Comparison of ENCODE assay signal across 28 mouse cellular contexts in genomic region chr15:88704284-88704683, GRCm38 (mm10). TPM values are rescaled to one million over a fixed set of nuclear protein-coding genes. Genes with fewer than 3 reads are reported as not detected.
DNase-seq lines count a peak whose midpoint lies in the region; ATAC-seq and TF ChIP-seq lines count a peak whose summit lies in the region.
"Had no signal": no experiment of that assay in that cellular context is flagged by ENCODE, and none has a peak within 500 bp of the region (broad histone marks: within the 10 kb centered on the region; RNA-seq: fewer than 3 reads in every experiment).

No protein-coding gene starts in this region.

- TF ChIP-seq EP300 in liver, postnatal 0 days (IDR thresholded peaks at IDR 0.05; ENCODE audit: low read depth) = no peak

- ATAC-seq in intestine, postnatal 0 days = no peak
- ATAC-seq in intestine, embryonic 16.5 days = no peak
- ATAC-seq in kidney, embryonic 16.5 days (ENCODE audit: low FRiP score, low TSS enrichment) = no peak
- no peak for ATAC-seq in kidney, embryonic 15.5 days (replicated peaks; ENCODE audit: low FRiP score)
- ATAC-seq in liver, postnatal 0 days = peak; percentile 74; the same call in 1 of the 2 replicates
- ATAC-seq: activated CD4-positive, CD25-positive, alpha-beta regulatory T cell, adult 4 months; forebrain, embryonic 15.5 days had no signal

- 48% methylated on average over 1 of the region's 1 CpGs for WGBS in intestine, postnatal 0 days
- 65% methylated on average over 1 of the region's 1 CpGs for WGBS in intestine, embryonic 16.5 days
- WGBS in kidney, embryonic 16.5 days = 57% methylated on average over 1 of the region's 1 CpGs
- 42% methylated on average over 1 of the region's 1 CpGs for WGBS in kidney, embryonic 15.5 days
- 62% methylated on average over 1 of the region's 1 CpGs for WGBS in liver, postnatal 0 days (ENCODE audit: insufficient replicate concordance)

- TF ChIP-seq CTCF in intestine, postnatal 0 days (IDR thresholded peaks at IDR 0.05; ENCODE audit: low read depth) = no peak
- TF ChIP-seq CTCF in liver, postnatal 0 days (IDR thresholded peaks at IDR 0.05; ENCODE audit: low read depth) = no peak

- peak; percentile 49 to 57 for DNase-seq in kidney, adult 8-10 months
- DNase-seq in kidney, postnatal 25 days = peak; percentile 42 to 72
- DNase-seq in liver, postnatal 0 days = no peak
- no peak for DNase-seq in liver
- DNase-seq: adrenal gland, adult 8-10 months; adrenal gland, postnatal 25 days; cerebellum, adult 11-12 months; cerebellum, adult 8-10 months; cerebellum, postnatal 10 days; cerebellum, postnatal 36 days; embryo, embryonic 11 days; gastrocnemius, postnatal 10 days; gastrocnemius, postnatal 36 days; heart, adult 2 months; heart, postnatal 14 days; heart, postnatal 4 days had no signal

- peak overlapping the region; percentile 35; the same call in 1 of the 2 replicates for H3K27ac ChIP-seq in intestine, postnatal 0 days (ENCODE audit: low read depth, low read length)
- H3K27ac ChIP-seq in intestine, embryonic 16.5 days (ENCODE audit: low read length) = no peak overlapping the region
- no peak overlapping the region for H3K27ac ChIP-seq in kidney, embryonic 16.5 days (ENCODE audit: low read length)
- no peak overlapping the region for H3K27ac ChIP-seq in kidney, embryonic 15.5 days
- H3K27ac ChIP-seq in liver, postnatal 0 days (ENCODE audit: low read depth) = peak overlapping the region; percentile 22; the same call in 1 of the 2 replicates
- H3K27ac ChIP-seq: embryonic facial prominence, embryonic 10.5 days; embryonic facial prominence, embryonic 13.5 days; forebrain, embryonic 12.5 days; forebrain, embryonic 15.5 days; heart, adult 2 months; heart, embryonic 10.5 days; heart, embryonic 13.5 days had no signal

- no peaks in the 10 kb centered on the region for H3K4me1 ChIP-seq in intestine, postnatal 0 days (replicated peaks; ENCODE audit: control insufficient read depth, insufficient read depth, low read length)
- no peaks in the 10 kb centered on the region for H3K4me1 ChIP-seq in intestine, embryonic 16.5 days (ENCODE audit: control insufficient read depth, insufficient read depth, low read length)
- H3K4me1 ChIP-seq in kidney, embryonic 16.5 days (ENCODE audit: insufficient read depth, low read length) = no peaks in the 10 kb centered on the region
- no peaks in the 10 kb centered on the region for H3K4me1 ChIP-seq in kidney, embryonic 15.5 days
- H3K4me1 ChIP-seq in liver, postnatal 0 days (ENCODE audit: insufficient read depth) = peaks cover 9% of the 10 kb centered on the region; the same call in 1 of the 2 replicates
- H3K4me1 ChIP-seq: embryonic facial prominence, embryonic 10.5 days; embryonic facial prominence, embryonic 13.5 days; forebrain, embryonic 12.5 days; heart, embryonic 10.5 days had no signal

- H3K9ac ChIP-seq in intestine, postnatal 0 days (ENCODE audit: low read depth, low read length) = no peak overlapping the region
- H3K9ac ChIP-seq in intestine, embryonic 16.5 days (ENCODE audit: low read depth, low read length) = no peak overlapping the region
- H3K9ac ChIP-seq in kidney, embryonic 16.5 days (replicated peaks; ENCODE audit: low read length) = no peak overlapping the region
- no peak overlapping the region for H3K9ac ChIP-seq in kidney, embryonic 15.5 days
- no peak overlapping the region for H3K9ac ChIP-seq in liver, postnatal 0 days (replicated peaks)
- H3K9ac ChIP-seq: embryonic facial prominence, embryonic 13.5 days; forebrain, embryonic 12.5 days; forebrain, embryonic 15.5 days; heart, embryonic 13.5 days had no signal

- no peaks in the 10 kb centered on the region for H3K27me3 ChIP-seq in intestine, postnatal 0 days (replicated peaks; ENCODE audit: control insufficient read depth, insufficient read depth, low read length)
- H3K27me3 ChIP-seq in intestine, embryonic 16.5 days (replicated peaks; ENCODE audit: control insufficient read depth, insufficient read depth, low read length) = no peaks in the 10 kb centered on the region
- no peaks in the 10 kb centered on the region for H3K27me3 ChIP-seq in kidney, embryonic 16.5 days (ENCODE audit: insufficient read depth, low read length)
- no peaks in the 10 kb centered on the region for H3K27me3 ChIP-seq in kidney, embryonic 15.5 days
- no peaks in the 10 kb centered on the region for H3K27me3 ChIP-seq in liver, postnatal 0 days (ENCODE audit: insufficient read depth, low read length)
- H3K27me3 ChIP-seq: embryonic facial prominence, embryonic 13.5 days; forebrain, embryonic 12.5 days; forebrain, embryonic 15.5 days; heart, embryonic 13.5 days had no signal

- no peaks in the 10 kb centered on the region for H3K9me3 ChIP-seq in intestine, postnatal 0 days (ENCODE audit: control insufficient read depth)
- no peaks in the 10 kb centered on the region for H3K9me3 ChIP-seq in intestine, embryonic 16.5 days (ENCODE audit: control insufficient read depth, low read length)
- H3K9me3 ChIP-seq in kidney, embryonic 16.5 days (ENCODE audit: low read length) = no peaks in the 10 kb centered on the region
- H3K9me3 ChIP-seq in kidney, embryonic 15.5 days (replicated peaks) = no peaks in the 10 kb centered on the region
- H3K9me3 ChIP-seq in liver, postnatal 0 days (ENCODE audit: low read length) = no peaks in the 10 kb centered on the region
- H3K9me3 ChIP-seq: embryonic facial prominence, embryonic 10.5 days; embryonic facial prominence, embryonic 13.5 days; forebrain, embryonic 12.5 days; forebrain, embryonic 15.5 days; heart, embryonic 10.5 days; heart, embryonic 13.5 days had no signal

- H3K4me2 ChIP-seq in intestine, postnatal 0 days (replicated peaks; ENCODE audit: low read depth) = no peak overlapping the region
- H3K4me2 ChIP-seq in intestine, embryonic 16.5 days (ENCODE audit: low read depth, low read length) = no peak overlapping the region
- H3K4me2 ChIP-seq in kidney, embryonic 16.5 days (replicated peaks; ENCODE audit: low read depth, low read length) = no peak overlapping the region
- H3K4me2 ChIP-seq in kidney, embryonic 15.5 days = no peak overlapping the region
- no peak overlapping the region for H3K4me2 ChIP-seq in liver, postnatal 0 days (ENCODE audit: low read depth, low read length)
- H3K4me2 ChIP-seq: embryonic facial prominence, embryonic 13.5 days; forebrain, embryonic 12.5 days; forebrain, embryonic 15.5 days; heart, embryonic 13.5 days had no signal

- H3K4me3 ChIP-seq in intestine, postnatal 0 days (ENCODE audit: low read depth, low read length) = no peak overlapping the region
- no peak overlapping the region for H3K4me3 ChIP-seq in intestine, embryonic 16.5 days (ENCODE audit: low read length)
- H3K4me3 ChIP-seq in kidney, embryonic 16.5 days (ENCODE audit: low read length) = no peak overlapping the region
- H3K4me3 ChIP-seq in kidney, embryonic 15.5 days (replicated peaks) = no peak overlapping the region
- H3K4me3 ChIP-seq in liver, postnatal 0 days (ENCODE audit: low read depth, low read length) = no peak overlapping the region
- H3K4me3 ChIP-seq: embryonic facial prominence, embryonic 10.5 days; embryonic facial prominence, embryonic 13.5 days; erythroblast, embryonic 14.5 days; forebrain, embryonic 12.5 days; forebrain, embryonic 15.5 days; heart, adult 2 months; heart, embryonic 10.5 days; heart, embryonic 13.5 days had no signal

- H3K36me3 ChIP-seq in intestine, postnatal 0 days (ENCODE audit: control insufficient read depth, insufficient read depth) = peaks cover 92% of the 10 kb centered on the region
- H3K36me3 ChIP-seq in intestine, embryonic 16.5 days (ENCODE audit: control insufficient read depth, insufficient read depth, low read length) = peaks cover 18% of the 10 kb centered on the region
- H3K36me3 ChIP-seq in kidney, embryonic 16.5 days (ENCODE audit: insufficient read depth, low read length) = peaks cover 77% of the 10 kb centered on the region
- H3K36me3 ChIP-seq in kidney, embryonic 15.5 days = peaks cover 99% of the 10 kb centered on the region
- H3K36me3 ChIP-seq in liver, postnatal 0 days (replicated peaks; ENCODE audit: insufficient read depth, low read length) = peaks cover 81% of the 10 kb centered on the region

RNA-seq across cellular contexts. Expression of gene Brd1, which starts 29.7 kb away (rescaled TPM):
- polyA plus RNA-seq in intestine, postnatal 0 days (2015; fragmentation: Nextera tagmentation; extraction: Ambion mirVana) = 11.4 and 13.3 TPM in 2 replicates
- polyA plus RNA-seq in intestine, embryonic 16.5 days (2015; fragmentation: Nextera tagmentation; extraction: Ambion mirVana) = 13.4 and 14.1 TPM in 2 replicates
- polyA plus RNA-seq in kidney, embryonic 16.5 days (2015; fragmentation: Nextera tagmentation; extraction: Ambion mirVana) = 19.1 and 21.1 TPM in 2 replicates
- polyA plus RNA-seq in kidney, embryonic 15.5 days (2015; fragmentation: Nextera tagmentation; extraction: Ambion mirVana) = 20.4 and 21.1 TPM in 2 replicates
- polyA plus RNA-seq in liver, postnatal 0 days (2015; fragmentation: Nextera tagmentation; extraction: Ambion mirVana) = 5.2 and 5.6 TPM in 2 replicates

RNA-seq across cellular contexts. Expression of gene Zbed4, which starts 47.2 kb away (rescaled TPM):
- polyA plus RNA-seq in intestine, postnatal 0 days (2015; fragmentation: Nextera tagmentation; extraction: Ambion mirVana) = 4.9 and 5.1 TPM in 2 replicates
- 11.9 and 12.4 TPM in 2 replicates for polyA plus RNA-seq in intestine, embryonic 16.5 days (2015; fragmentation: Nextera tagmentation; extraction: Ambion mirVana)
- polyA plus RNA-seq in kidney, embryonic 16.5 days (2015; fragmentation: Nextera tagmentation; extraction: Ambion mirVana) = 22.0 and 23.1 TPM in 2 replicates
- 19.6 and 21.2 TPM in 2 replicates for polyA plus RNA-seq in kidney, embryonic 15.5 days (2015; fragmentation: Nextera tagmentation; extraction: Ambion mirVana)
- polyA plus RNA-seq in liver, postnatal 0 days (2015; fragmentation: Nextera tagmentation; extraction: Ambion mirVana) = 3.6 and 3.7 TPM in 2 replicates

Comparison
In these comparisons a context has a peak if more than half of its experiments do, and no peak if none do; other contexts are left out.
1. H3K27ac ChIP-seq: peak in intestine, postnatal 0 days (single experiment) and liver, postnatal 0 days (single experiment); none in intestine, embryonic 16.5 days (single experiment), kidney, embryonic 16.5 days (single experiment) and kidney, embryonic 15.5 days (single experiment).
2. DNase-seq: peak in kidney, adult 8-10 months (2 of 2) and kidney, postnatal 25 days (2 of 2); none in liver, postnatal 0 days (single experiment) and liver (single experiment).